Mouse (Mus musculus): ENCODE measurements around the gene Ifngr2. TPM values are rescaled to one million over a fixed set of nuclear protein-coding genes. Genes with fewer than 3 reads are reported as not detected.
"Not testable (repeated sequence)": the region's sequence is repeated elsewhere in the genome, so short reads cannot be mapped to it uniquely, and the experiment has no call there.

Ifngr2 gene
- total RNA-seq, 1 experiment: 7.0 TPM

GRCm38 (mm10) chr16:91527500-91527899, 19.4 kb upstream of the Ifngr2 start:
- Histone ChIP-seq H3K4me3 (ENCODE audit: insufficient read depth in 1 of 2, low read depth in 1 of 2, low read length in 2 of 2, poor library complexity in 1 of 2, severe bottlenecking in 1 of 2) (no peak overlapping the region), H3K4me1 (ENCODE audit: control insufficient read depth in 2 of 2, insufficient read depth in 2 of 2, low read length in 2 of 2, poor library complexity in 1 of 2) (no peaks in the 10 kb centered on the region), H3K27ac (ENCODE audit: insufficient read depth, low read depth, low read length, poor library complexity, severe bottlenecking) (no peak overlapping the region), H3K9ac (ENCODE audit: insufficient read depth, low read depth, low read length, poor library complexity, severe bottlenecking) (no peak overlapping the region), H3K36me3 (ENCODE audit: control insufficient read depth, insufficient read depth, low read length, poor library complexity, severe bottlenecking) (no peaks in the 10 kb centered on the region), H3K9me3 (ENCODE audit: control insufficient read depth, insufficient read depth, low read depth, low read length) (no peaks in the 10 kb centered on the region)
- in situ Hi-C loops (cut with MboI; ENCODE audit: low sequenced_read_pairs in 2 of 2, unreplicated experiment in 2 of 2): no loop called here
- TF ChIP-seq MAFK (IDR thresholded peaks at IDR 0.05; ENCODE audit: insufficient read depth, low read depth, low read length) (no peak), ZC3H11A (IDR thresholded peaks at IDR 0.05; ENCODE audit: borderline replicate concordance, low read depth, low read length) (no peak), CHD2 (IDR thresholded peaks at IDR 0.05; ENCODE audit: low read depth, low read length) (no peak), HCFC1 (IDR thresholded peaks at IDR 0.05; ENCODE audit: borderline replicate concordance, insufficient read depth, low read length) (no peak), ZNF384 (IDR thresholded peaks at IDR 0.05; ENCODE audit: low read depth, low read length) (no peak)
- no peak for DNase-seq (ENCODE audit: low read depth, low spot score)

- Histone ChIP-seq H3K27ac (ENCODE audit: insufficient read depth, low read depth, low read length, poor library complexity, severe bottlenecking) (no peak overlapping the region), H3K4me1 (ENCODE audit: control insufficient read depth in 2 of 2, insufficient read depth in 2 of 2, low read length in 2 of 2, poor library complexity in 1 of 2) (no peaks in the 10 kb centered on the region), H3K9ac (ENCODE audit: insufficient read depth, low read depth, low read length, poor library complexity, severe bottlenecking) (no peak overlapping the region), H3K9me3 (ENCODE audit: control insufficient read depth, insufficient read depth, low read depth, low read length) (no peaks in the 10 kb centered on the region), H3K36me3 (ENCODE audit: control insufficient read depth, insufficient read depth, low read length, poor library complexity, severe bottlenecking) (no peaks in the 10 kb centered on the region), H3K4me3 (ENCODE audit: insufficient read depth in 1 of 2, low read depth in 1 of 2, low read length in 2 of 2, poor library complexity in 1 of 2, severe bottlenecking in 1 of 2) (no peak overlapping the region)
- TF ChIP-seq HCFC1 (IDR thresholded peaks at IDR 0.05; ENCODE audit: borderline replicate concordance, insufficient read depth, low read length): no peak
- TF ChIP-seq ZNF384 (IDR thresholded peaks at IDR 0.05; ENCODE audit: low read depth, low read length): no peak
- no peak for TF ChIP-seq CHD2 (IDR thresholded peaks at IDR 0.05; ENCODE audit: low read depth, low read length)
- no peak for TF ChIP-seq MAFK (IDR thresholded peaks at IDR 0.05; ENCODE audit: insufficient read depth, low read depth, low read length)
- TF ChIP-seq ZC3H11A (IDR thresholded peaks at IDR 0.05; ENCODE audit: borderline replicate concordance, low read depth, low read length): no peak
- DNase-seq (ENCODE audit: low read depth, low spot score): no peak
- in situ Hi-C loops (cut with MboI; ENCODE audit: low sequenced_read_pairs in 2 of 2, unreplicated experiment in 2 of 2): no loop called here
Observed at GRCm38 (mm10) chr16:91528578-91528977, 18.3 kb upstream of the Ifngr2 start.

GRCm38 (mm10) chr16:91530830-91531229, 16.0 kb upstream of the Ifngr2 start:
- DNase-seq (ENCODE audit: low read depth, low spot score); H3K9me3 ChIP-seq (ENCODE audit: control insufficient read depth, insufficient read depth, low read depth, low read length); H3K36me3 ChIP-seq (ENCODE audit: control insufficient read depth, insufficient read depth, low read length, poor library complexity, severe bottlenecking); H3K4me3 ChIP-seq (ENCODE audit: insufficient read depth in 1 of 2, low read depth in 1 of 2, low read length in 2 of 2, poor library complexity in 1 of 2, severe bottlenecking in 1 of 2); H3K27ac ChIP-seq (ENCODE audit: insufficient read depth, low read depth, low read length, poor library complexity, severe bottlenecking); H3K4me1 ChIP-seq (ENCODE audit: control insufficient read depth in 2 of 2, insufficient read depth in 2 of 2, low read length in 2 of 2, poor library complexity in 1 of 2); in situ Hi-C loops (cut with MboI; ENCODE audit: low sequenced_read_pairs in 2 of 2, unreplicated experiment in 2 of 2); H3K9ac ChIP-seq (ENCODE audit: insufficient read depth, low read depth, low read length, poor library complexity, severe bottlenecking): not testable (repeated sequence)

GRCm38 (mm10) chr16:91531856-91532255, 15.0 kb upstream of the Ifngr2 start:
- Histone ChIP-seq H3K27ac (ENCODE audit: insufficient read depth, low read depth, low read length, poor library complexity, severe bottlenecking) (no peak overlapping the region), H3K4me1 (ENCODE audit: control insufficient read depth in 2 of 2, insufficient read depth in 2 of 2, low read length in 2 of 2, poor library complexity in 1 of 2) (no peaks in the 10 kb centered on the region), H3K9me3 (ENCODE audit: control insufficient read depth, insufficient read depth, low read depth, low read length) (no peaks in the 10 kb centered on the region), H3K4me3 (ENCODE audit: insufficient read depth in 1 of 2, low read depth in 1 of 2, low read length in 2 of 2, poor library complexity in 1 of 2, severe bottlenecking in 1 of 2) (no peak overlapping the region), H3K36me3 (ENCODE audit: control insufficient read depth, insufficient read depth, low read length, poor library complexity, severe bottlenecking) (no peaks in the 10 kb centered on the region), H3K9ac (ENCODE audit: insufficient read depth, low read depth, low read length, poor library complexity, severe bottlenecking) (no peak overlapping the region)
- in situ Hi-C loops (cut with MboI; ENCODE audit: low sequenced_read_pairs in 2 of 2, unreplicated experiment in 2 of 2): no loop called here
- DNase-seq (ENCODE audit: low read depth, low spot score): no peak
- TF ChIP-seq ZC3H11A (IDR thresholded peaks at IDR 0.05; ENCODE audit: borderline replicate concordance, low read depth, low read length): no peak
- no peak for TF ChIP-seq ZNF384 (IDR thresholded peaks at IDR 0.05; ENCODE audit: low read depth, low read length)
- no peak for TF ChIP-seq CHD2 (IDR thresholded peaks at IDR 0.05; ENCODE audit: low read depth, low read length)
- TF ChIP-seq HCFC1 (IDR thresholded peaks at IDR 0.05; ENCODE audit: borderline replicate concordance, insufficient read depth, low read length): no peak
- TF ChIP-seq MAFK (IDR thresholded peaks at IDR 0.05; ENCODE audit: insufficient read depth, low read depth, low read length): no peak

GRCm38 (mm10) chr16:91532429-91532828, 14.4 kb upstream of the Ifngr2 start:
- Histone ChIP-seq H3K4me3 (ENCODE audit: insufficient read depth in 1 of 2, low read depth in 1 of 2, low read length in 2 of 2, poor library complexity in 1 of 2, severe bottlenecking in 1 of 2) (no peak overlapping the region), H3K27ac (ENCODE audit: insufficient read depth, low read depth, low read length, poor library complexity, severe bottlenecking) (no peak overlapping the region), H3K36me3 (ENCODE audit: control insufficient read depth, insufficient read depth, low read length, poor library complexity, severe bottlenecking) (no peaks in the 10 kb centered on the region), H3K4me1 (ENCODE audit: control insufficient read depth in 2 of 2, insufficient read depth in 2 of 2, low read length in 2 of 2, poor library complexity in 1 of 2) (no peaks in the 10 kb centered on the region), H3K9ac (ENCODE audit: insufficient read depth, low read depth, low read length, poor library complexity, severe bottlenecking) (no peak overlapping the region), H3K9me3 (ENCODE audit: control insufficient read depth, insufficient read depth, low read depth, low read length) (no peaks in the 10 kb centered on the region)
- no peak for DNase-seq (ENCODE audit: low read depth, low spot score)
- in situ Hi-C loops (cut with MboI; ENCODE audit: low sequenced_read_pairs in 2 of 2, unreplicated experiment in 2 of 2): no loop called here
- TF ChIP-seq CHD2 (IDR thresholded peaks at IDR 0.05; ENCODE audit: low read depth, low read length): no peak
- TF ChIP-seq MAFK (IDR thresholded peaks at IDR 0.05; ENCODE audit: insufficient read depth, low read depth, low read length): no peak
- no peak for TF ChIP-seq ZNF384 (IDR thresholded peaks at IDR 0.05; ENCODE audit: low read depth, low read length)

Data from ES-E14 (cell line).